Mouse (Mus musculus) CD4-positive helper T cell, adult 2 months (primary cell): ENCODE data around the gene Ccdc153.

Source experiments
- DNase-seq: peaks from one replicate; pipeline ENCODE4 v3.0.0-alpha.2; 2012; ENCODE audit warnings: low read depth, missing footprints, low spot score

The Ccdc153 gene

DNA sequence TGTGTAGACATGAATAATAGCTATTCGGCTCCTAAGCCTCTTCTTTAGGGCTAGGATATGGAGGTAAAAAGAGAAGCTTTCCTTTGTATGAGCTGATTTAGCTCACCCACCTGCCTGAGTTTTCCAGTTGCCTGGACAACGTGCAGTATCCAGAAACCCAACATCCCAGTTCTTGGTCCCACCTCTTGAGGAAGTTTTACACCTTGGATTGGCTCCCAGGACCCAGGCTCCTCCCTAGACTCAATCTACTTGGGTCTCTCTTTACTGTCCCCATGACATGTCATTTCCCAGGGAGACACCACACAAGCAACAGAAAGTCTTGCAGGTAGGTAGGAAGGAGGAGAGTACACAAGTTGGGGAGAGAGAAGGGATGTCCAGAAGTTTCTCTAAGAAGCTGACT is at the start of gene Ccdc153:
TSS of gene Ccdc153 (plus strand) at position 278 of the 400 bp plus-strand sequence.
- DNase-seq: no peak

DNA sequence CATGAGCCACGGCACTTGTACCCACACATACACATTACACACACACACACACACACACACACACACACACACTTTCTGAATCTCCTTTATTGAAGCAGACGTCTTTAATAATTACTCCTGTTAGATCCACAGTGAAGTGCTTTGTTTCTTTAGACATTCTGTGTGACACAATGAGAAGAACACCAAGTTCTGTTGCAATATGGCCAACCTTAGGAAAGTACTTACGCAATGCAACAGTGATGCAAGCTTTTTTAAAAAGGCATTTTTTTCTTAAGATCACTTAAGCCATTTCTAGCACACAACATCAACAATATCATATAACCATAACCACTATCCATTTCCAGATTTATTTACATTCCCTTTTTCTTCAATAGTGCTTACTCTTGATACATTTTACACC is 49.3 kb upstream of the Ccdc153 start:
- DNase-seq: no peak

DNA sequence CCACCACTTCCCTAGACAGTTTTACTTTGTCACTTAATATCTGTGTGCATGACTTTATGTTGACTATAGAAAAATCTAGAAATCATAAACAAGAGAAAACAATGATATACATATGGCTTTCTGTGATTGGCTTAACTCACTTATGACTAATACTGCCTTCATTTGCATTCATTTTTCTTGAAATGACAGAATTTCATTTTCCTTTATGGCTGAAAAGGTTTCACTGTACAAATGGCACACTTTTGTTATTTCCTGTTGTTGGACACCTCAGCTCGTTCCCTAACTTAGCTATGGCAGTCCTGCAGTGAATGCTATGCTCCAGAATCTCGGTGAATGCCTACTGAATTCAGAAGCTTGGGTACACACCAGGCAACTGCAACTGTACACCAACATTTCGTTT is 48.2 kb upstream of the Ccdc153 start:
- no peak for DNase-seq

- no peak for DNase-seq
Measured at GRCm38 (mm10) chr9:44192794-44193193, 47.7 kb upstream of the Ccdc153 start.

DNA sequence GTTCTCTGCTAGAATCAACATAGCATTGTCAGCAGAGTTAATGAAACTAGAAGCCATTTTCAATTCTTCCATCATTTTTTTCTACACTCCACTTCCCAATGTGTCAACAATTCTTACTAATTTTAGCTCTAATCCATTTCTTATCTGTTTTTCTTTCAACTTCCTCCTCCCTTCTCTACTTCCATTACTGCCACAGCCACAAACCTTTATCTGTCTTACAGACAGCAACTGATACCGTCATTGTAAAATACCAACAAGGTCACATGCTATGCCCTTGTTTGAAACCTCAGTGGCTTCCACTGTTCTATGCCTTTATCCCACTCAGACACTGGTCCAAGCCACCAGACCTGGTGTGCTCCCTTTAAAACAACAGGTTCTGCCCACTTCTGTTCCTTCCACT is 46.5 kb upstream of the Ccdc153 start:
- DNase-seq: no peak

GRCm38 (mm10) chr9:44196354-44196753 is 44.1 kb upstream of the Ccdc153 start:
- DNase-seq: no peak

- DNase-seq: no peak
Measured at GRCm38 (mm10) chr9:44199166-44199565, 41.3 kb upstream of the Ccdc153 start.

- DNase-seq: no peak
Measured at GRCm38 (mm10) chr9:44199580-44199979, 40.9 kb upstream of the Ccdc153 start.

DNA sequence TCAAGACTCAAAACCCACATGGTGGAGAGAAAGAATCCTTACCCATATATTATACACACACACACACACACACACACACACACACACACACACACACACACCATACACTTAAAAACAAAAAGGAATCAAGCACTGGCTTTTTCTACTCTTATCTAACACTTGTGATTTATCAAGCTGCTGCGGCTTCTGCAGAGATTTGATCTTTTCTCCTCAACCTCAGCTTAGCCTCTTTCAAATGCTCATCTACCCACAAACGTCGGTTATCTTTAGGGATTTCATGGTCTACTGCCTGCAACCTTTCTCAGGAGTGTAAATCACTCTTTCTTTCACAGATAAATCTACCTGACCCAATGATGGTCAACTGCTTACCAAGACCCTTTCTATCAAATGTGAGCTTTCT is 40.0 kb upstream of the Ccdc153 start:
- DNase-seq: no peak

DNA sequence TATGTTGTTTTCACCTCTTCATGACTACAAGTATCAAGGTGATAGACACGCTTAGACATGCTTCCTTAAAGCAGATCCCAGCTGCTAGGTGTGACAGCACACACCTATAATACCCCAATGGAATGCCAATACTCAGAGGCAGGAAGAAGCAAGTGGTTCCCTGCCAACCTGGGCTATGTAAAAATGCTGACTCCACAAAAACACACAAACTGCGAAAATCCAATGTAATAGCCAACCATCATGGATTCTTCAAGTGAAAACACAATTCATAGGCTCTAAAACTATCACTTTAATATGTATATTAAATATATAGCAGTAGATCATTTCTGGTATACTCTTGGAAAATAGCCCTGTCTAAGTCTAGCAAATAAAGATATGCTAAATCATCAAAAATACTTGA is 32.6 kb upstream of the Ccdc153 start:
- DNase-seq: no peak

GRCm38 (mm10) chr9:44209416-44209815 is 31.1 kb upstream of the Ccdc153 start:
- no peak for DNase-seq

DNA sequence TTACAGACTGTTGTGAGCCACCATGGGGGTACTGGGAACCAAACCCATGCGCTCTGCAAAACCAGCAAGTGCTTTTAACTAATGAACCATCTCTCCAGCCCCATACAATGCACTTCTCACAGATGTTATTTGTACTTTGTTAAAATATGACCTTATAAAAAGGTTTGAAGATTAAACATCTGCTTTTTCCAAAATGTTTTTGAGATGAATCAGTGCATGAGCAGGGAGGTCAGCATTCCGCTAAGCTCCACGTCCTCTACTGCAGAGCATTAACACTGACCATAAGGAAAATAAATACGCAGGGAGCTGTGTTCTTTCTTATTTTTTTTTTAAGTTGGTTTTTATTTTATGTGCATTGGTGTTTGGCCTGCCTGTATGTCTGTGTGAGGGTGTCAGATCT is 28.1 kb upstream of the Ccdc153 start:
- DNase-seq: no peak

DNA sequence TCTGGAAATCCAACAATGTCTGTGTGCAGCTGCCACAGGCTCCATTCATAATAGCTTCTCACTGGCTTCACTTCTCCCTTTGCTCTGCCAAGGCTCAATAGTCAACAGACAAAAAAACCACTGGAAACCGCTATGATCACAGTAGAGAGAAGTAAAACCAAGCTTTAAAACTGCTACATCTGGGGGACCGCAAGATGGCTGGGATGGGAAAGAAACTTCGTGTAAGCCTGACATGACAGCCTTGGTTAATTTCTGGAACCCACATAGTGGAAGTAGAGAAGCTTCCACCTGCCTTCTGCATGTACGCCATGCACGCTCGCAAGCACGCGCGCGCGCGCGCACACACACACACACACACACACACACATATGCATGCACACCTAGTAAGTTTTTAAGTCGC is 26.9 kb upstream of the Ccdc153 start:
- DNase-seq: peak; percentile 42

DNA sequence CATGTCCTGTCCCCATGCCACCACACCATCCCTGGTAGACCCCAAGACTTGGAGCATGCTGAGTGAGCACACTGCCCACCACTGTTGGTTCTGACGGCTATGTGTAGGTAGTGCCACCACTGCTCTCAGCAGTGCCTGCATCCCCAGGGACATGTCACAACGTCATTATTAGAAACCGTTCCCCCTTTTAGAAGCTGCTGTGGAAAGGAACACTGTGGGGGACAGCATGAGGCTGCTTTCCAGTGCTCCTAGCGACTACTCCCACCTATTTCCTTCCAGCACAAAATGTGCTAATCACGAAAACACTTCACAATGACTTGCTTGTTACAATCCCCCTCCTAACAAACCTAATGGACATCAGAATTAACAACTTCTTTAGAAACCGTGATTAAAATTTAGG is 14.5 kb upstream of the Ccdc153 start:
- no peak for DNase-seq

DNA sequence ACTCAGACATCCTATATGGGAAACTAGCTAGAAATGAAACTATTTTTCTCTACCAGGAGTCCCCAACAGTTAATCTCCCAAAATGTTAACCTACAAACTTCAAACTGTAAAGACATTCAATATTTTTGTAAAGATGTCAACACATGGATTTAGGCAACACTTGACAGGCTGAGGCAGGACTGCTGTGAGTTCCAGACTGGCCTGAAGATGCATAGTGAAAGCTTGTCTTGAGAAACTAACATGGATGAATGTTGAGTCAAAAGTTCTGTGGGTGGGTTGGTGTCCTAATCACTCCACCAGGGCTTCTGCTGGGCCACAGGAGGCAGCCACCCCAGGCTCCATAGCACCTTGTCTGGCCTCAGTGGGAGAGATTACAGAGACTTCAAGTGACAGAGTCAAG is 8.9 kb upstream of the Ccdc153 start:
- DNase-seq: no peak

DNA sequence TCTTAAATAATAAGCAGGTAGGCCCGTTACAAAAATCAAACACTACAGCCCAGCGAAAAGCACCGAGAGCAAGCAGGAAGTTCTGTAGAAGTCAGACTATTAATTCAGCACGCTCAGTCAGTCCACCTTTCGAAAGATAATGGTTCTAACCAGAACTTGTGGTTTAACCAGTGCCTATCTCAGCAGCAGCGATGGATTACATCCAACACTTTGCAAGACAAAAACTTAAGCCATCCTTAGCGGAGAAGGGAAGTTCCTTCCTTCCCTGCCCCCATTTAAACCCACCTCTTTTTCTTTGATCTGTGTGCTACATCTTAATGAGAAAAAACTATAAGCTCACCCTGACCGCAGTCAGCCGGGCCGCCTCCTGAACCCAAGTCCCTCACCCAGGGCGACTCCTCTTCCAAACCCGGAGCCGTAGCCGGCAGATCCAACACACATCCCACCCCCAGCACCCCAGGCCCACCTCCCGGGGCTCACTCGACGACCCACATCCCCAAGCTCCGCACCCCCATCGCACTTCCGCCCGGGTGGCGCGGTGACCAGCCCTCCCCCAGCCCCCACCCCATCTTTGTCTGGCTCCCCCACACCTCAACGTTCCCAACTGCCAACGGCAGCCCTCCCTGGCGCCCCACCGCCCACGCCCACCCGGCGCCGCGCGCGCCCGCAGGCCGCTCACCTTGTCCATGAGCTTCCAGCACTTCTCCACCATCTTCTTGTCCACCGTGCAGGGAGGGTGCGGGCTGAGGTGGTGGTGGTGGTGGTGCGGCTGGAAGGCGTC is 7.3 kb upstream of the Ccdc153 start:
- peak; percentile 83 for DNase-seq

DNA sequence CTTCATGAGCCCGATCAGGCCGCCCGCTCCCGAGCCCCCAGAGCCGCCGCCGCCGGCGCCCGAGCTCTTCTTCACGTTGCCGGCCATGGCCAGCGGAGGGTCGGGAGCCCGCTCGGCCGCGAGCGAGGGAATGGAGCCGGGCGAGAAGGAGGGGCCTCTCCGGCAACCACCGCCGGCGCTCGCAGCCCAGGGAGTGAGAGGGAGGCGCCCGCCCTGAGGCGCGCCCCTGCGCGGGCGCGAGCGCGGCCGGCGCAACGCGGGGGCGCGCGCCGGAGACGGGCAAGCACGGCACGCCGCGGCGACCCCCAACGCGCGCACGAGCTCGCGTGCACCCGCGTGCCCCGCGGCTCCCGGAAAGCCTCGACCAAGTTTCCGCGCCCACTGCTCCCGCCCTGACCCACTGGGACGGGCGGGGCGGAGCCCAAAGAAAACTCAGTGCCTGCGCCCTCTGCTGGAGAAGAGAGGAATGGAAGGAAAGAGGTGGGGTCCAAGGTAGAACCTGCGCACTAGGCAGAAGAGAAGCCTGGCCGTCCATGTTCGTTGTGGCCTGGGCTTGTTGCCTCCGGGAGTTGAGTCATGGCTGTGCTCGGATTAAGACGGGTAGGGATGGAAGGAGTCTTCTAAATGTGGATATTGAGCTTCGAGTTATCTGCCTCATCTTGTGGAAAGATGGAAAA is 6.5 kb upstream of the Ccdc153 start, which contains the start of gene Cbl:
TSS of gene Cbl (minus strand) at position 248 of the 677 bp plus-strand sequence.
- peak; percentile 98 for DNase-seq

- DNase-seq: peak; percentile 56
Measured at GRCm38 (mm10) chr9:44234479-44235427, 5.7 kb upstream of the Ccdc153 start.

GRCm38 (mm10) chr9:44236601-44237000 is 3.9 kb upstream of the Ccdc153 start:
- DNase-seq: no peak

DNA sequence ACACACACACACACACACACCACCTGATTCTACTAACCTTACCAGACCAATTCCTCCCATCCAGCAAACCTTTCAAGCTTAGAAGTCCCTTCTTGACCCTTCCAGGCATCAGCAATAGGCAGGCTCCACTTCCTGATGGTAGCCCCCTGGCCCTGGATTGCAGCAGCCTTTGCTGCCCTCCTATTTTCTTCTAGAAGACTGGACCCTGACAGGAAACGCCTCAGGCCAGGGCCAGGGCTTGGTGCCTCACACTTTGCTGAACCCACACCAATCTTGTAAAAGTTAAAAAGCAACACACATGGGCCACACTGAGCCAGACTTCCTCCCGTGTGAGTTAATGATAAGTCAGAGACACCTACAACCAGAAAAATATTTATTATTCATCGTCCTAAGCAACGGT is 3.3 kb upstream of the Ccdc153 start:
- peak; percentile 43 for DNase-seq

GRCm38 (mm10) chr9:44238501-44239190 is 1.8 kb upstream of the Ccdc153 start:
- peak; percentile 87 for DNase-seq
